Mouse (Mus musculus): ENCODE results near the gene Vash1.

DNA sequence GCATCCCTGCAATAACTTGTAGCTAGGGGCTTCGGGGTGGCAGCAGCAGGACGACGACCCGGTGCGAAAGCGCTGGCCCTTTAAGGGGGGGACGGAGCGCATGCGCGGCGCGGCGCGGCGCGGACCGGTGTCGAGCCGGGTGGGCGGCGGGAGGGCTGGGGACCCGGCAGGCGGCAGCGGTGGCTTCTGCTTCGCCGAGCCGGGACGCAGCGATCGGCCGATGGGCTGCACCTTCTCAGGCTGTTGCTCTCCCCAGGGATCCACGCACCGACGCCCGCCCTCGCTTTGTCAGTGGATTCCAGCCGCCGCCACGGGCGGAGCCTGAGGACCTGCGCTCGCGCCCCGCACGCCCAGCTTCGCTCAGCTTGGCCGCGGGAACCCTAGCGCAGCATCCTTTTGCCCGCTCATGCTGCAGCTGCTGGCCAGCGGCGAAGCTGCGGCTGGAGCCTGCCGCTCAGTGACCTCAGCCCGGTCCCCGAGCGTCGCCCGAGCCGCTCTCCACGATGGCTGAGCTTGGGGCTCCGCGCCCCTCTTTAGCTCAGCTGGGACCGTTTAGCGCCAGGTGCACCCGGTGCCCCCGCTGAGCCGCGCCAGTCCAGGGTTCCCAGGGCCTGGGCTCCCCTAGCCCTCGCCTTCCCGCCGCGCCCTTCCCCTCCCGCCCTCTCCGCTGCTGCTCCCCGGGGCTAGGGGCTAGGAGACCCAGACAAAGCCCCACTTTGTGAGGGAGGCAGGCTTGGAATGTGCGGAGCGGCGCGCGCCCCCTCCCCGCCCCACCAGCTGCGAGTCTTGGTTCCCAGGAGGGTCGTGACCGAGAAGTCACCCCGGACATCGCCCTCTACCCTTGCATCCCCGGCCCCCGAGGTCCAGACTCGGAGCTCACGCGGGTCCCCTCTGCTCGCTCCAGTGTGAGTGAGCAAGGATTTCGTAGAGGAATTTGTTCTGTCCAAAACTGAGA lies at the start of gene Vash1:
- peak; percentile 58 for TF ChIP-seq POLR2A (IDR thresholded peaks at IDR 0.05; ENCODE audit: insufficient read length, low read depth)
- peak; percentile 22 for TF ChIP-seq POLR2AphosphoS2 (IDR thresholded peaks at IDR 0.05; ENCODE audit: insufficient read length, low read depth)
- no peak for TF ChIP-seq USF1 (IDR thresholded peaks at IDR 0.05; ENCODE audit: low read depth)
- TF ChIP-seq MAX (IDR thresholded peaks at IDR 0.05; ENCODE audit: low read depth): no peak
- no peak for TF ChIP-seq MYOG (IDR thresholded peaks at IDR 0.05; ENCODE audit: control insufficient read depth in 1 of 3, insufficient read depth in 1 of 3, insufficient read length in 2 of 3, low read depth in 2 of 3)
